Mouse (Mus musculus): ENCODE results near the gene Retn.

- TF ChIP-seq CTCF (IDR thresholded peaks at IDR 0.05; ENCODE audit: borderline replicate concordance, control insufficient read depth, extremely low read depth, insufficient read depth, low read length, poor library complexity), result peak; percentile 97
- TF ChIP-seq POLR2A (IDR thresholded peaks at IDR 0.05; ENCODE audit: control insufficient read depth, extremely low read depth, insufficient read depth, low read length, poor library complexity), result no peak
These were observed 16.5 kb downstream of the Retn start, which contains the start of gene Fcor for GRCm38 (mm10) chr8:3671980-3672491.
